Comparison of ENCODE assay signal across 9 mouse cellular contexts in the genomic region with DNA sequence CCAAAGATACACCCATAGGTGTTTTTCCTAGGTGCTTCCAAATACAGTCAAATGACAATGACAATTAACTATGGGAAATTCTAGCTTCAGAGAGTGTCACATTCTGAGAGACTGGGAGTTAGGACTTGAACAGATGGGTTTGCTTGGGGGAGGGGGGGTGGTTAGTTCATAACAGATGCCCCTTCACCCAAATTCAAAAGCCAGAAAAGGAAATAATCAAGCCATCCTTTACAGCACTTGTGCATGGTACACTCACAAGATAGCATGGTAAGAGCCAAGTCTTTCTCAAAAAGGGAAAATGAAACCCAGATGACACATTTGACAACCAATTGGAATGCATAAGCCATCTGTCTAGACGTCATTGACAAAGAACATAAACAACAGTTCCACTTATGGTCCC.
"Had no signal": no experiment of that assay in that cellular context is flagged by ENCODE, and none has a peak within 500 bp of the region (broad histone marks: within the 10 kb centered on the region; RNA-seq: fewer than 3 reads in every experiment).

No protein-coding gene starts in this region.

- H3K27ac ChIP-seq: liver, embryonic 14.5 days; midbrain, embryonic 12.5 days; neural tube, embryonic 13.5 days; stomach, postnatal 0 days had no signal

- H3K9me3 ChIP-seq: midbrain, embryonic 12.5 days; neural tube, embryonic 13.5 days had no signal

- H3K4me2 ChIP-seq: midbrain, embryonic 12.5 days; neural tube, embryonic 13.5 days had no signal

- DNase-seq: kidney, postnatal 14 days; lung, adult 18-20 months; right cerebral cortex, postnatal 14 days; thymus, postnatal 4 days had no signal

- H3K9ac ChIP-seq: liver, embryonic 14.5 days; midbrain, embryonic 12.5 days; neural tube, embryonic 13.5 days had no signal

- H3K27me3 ChIP-seq: midbrain, embryonic 12.5 days; neural tube, embryonic 13.5 days had no signal

- H3K36me3 ChIP-seq: midbrain, embryonic 12.5 days; neural tube, embryonic 13.5 days had no signal

- H3K4me1 ChIP-seq: midbrain, embryonic 12.5 days; neural tube, embryonic 13.5 days had no signal

- H3K4me3 ChIP-seq: midbrain, embryonic 12.5 days; neural tube, embryonic 13.5 days had no signal

- ATAC-seq: midbrain, embryonic 16.5 days had no signal
